Mouse (Mus musculus) bone marrow, adult 2 months (tissue): ENCODE measurements at regions not wholly inside any gene's neighbourhood (a gene's known extent, or its start where the extent isn't known, plus 50 kb on each side); places are given as distances from the start of the nearest gene placed in this dataset.

Experiments used
- H3K27ac ChIP-seq: fragments of 200-500 bp; 2 replicates; pipeline ENCODE4 v1.5.1; 2012; ENCODE audit warnings: low read depth, mild to moderate bottlenecking, control low read depth, inconsistent platforms, low read length; ENCODE audit not compliant: control insufficient read depth, poor library complexity, insufficient read depth
- H3K4me1 ChIP-seq: fragments of 200-500 bp; 2 replicates; pipeline ENCODE4 v1.6.1; 2011; ENCODE audit warnings: low read length; ENCODE audit not compliant: control insufficient read depth, insufficient read depth
- H3K4me3 ChIP-seq: fragments of 200-500 bp; replicated peaks from 2 replicates; pipeline ENCODE3; 2011; ENCODE audit warnings: mild to moderate bottlenecking, low read depth, low read length, control low read depth; ENCODE audit not compliant: control insufficient read depth
- CTCF ChIP-seq: fragments of 200-500 bp; IDR thresholded peaks from 2 replicates; pipeline ENCODE4 v1.5.1; 2011; ENCODE audit warnings: low read length, control low read depth; ENCODE audit not compliant: control insufficient read depth, insufficient read depth
- POLR2A ChIP-seq: fragments of 200-500 bp; IDR thresholded peaks from 2 replicates; pipeline ENCODE4 v1.6.1; 2011; ENCODE audit warnings: low read depth, mild to moderate bottlenecking, control low read depth, low read length, borderline replicate concordance; ENCODE audit not compliant: control insufficient read depth
- WGBS: fragments of 180-500 bp; shearing (Covaris S2); methylation state at CpG from one replicate; pipeline ENCODE4 v1.1.7; 2018; 5-methylcytosine and 5-hydroxymethylcytosine counted together

GRCm38 (mm10) chr16:71267191-71267590 lies 953.4 kb downstream of the Gbe1 start:
- Histone ChIP-seq H3K27ac (no peak overlapping the region), H3K4me1 (no peaks in the 10 kb centered on the region), H3K4me3 (no peak overlapping the region)
- WGBS = 57% methylated on average over 5 of the region's 5 CpGs
- TF ChIP-seq CTCF = no peak
- no peak for TF ChIP-seq POLR2A
